Mouse (Mus musculus) MEL (cell line): ENCODE data around the gene Lrba.

Experiments
- CHD1 ChIP-seq: IDR thresholded peaks from 2 replicates; pipeline ENCODE4 v1.6.1; 2012; ENCODE audit warnings: low read depth, mild to moderate bottlenecking, inconsistent platforms, low read length, improper control_type of control experiment
- CHD2 ChIP-seq: IDR thresholded peaks from 2 replicates; pipeline ENCODE4 v1.6.1; 2011; ENCODE audit warnings: low read length, improper control_type of control experiment
- CTCF ChIP-seq, 3 experiments: IDR thresholded peaks in 2 of 3; conservative IDR thresholded peaks in 1 of 3; 2 replicates each; pipeline ENCODE4 v1.5.1; 2011 to 2012; ENCODE audit warnings: low read length in 3 of 3, low read depth in 2 of 3, mild to moderate bottlenecking in 2 of 3, improper control_type of control experiment in 1 of 3, inconsistent platforms in 1 of 3, mixed read lengths in 1 of 3, moderate library complexity in 1 of 3; ENCODE audit not compliant: control insufficient read depth in 1 of 3, insufficient read depth in 1 of 3, poor library complexity in 1 of 3, severe bottlenecking in 1 of 3
- GATA1 ChIP-seq: IDR thresholded peaks from 2 replicates; pipeline ENCODE4 v1.6.1; 2011; ENCODE audit warnings: low read depth, low read length, improper control_type of control experiment
- NELFE ChIP-seq: IDR thresholded peaks from 2 replicates; pipeline ENCODE4 v1.6.1; 2011; ENCODE audit warnings: low read depth, low read length, improper control_type of control experiment
- POLR2A ChIP-seq, 2 experiments: IDR thresholded peaks; 2 replicates each; pipeline ENCODE4 v1.6.1; 2011 to 2012; ENCODE audit warnings: low read length in 2 of 2, mild to moderate bottlenecking in 2 of 2, control low read depth in 1 of 2, improper control_type of control experiment in 1 of 2, low read depth in 1 of 2, moderate library complexity in 1 of 2; ENCODE audit not compliant: control insufficient read depth in 1 of 2, insufficient read depth in 1 of 2, poor library complexity in 1 of 2
- SMC3 ChIP-seq: IDR thresholded peaks from 2 replicates; pipeline ENCODE4 v1.6.1; 2011; ENCODE audit warnings: low read depth, low read length, improper control_type of control experiment
- USF1 ChIP-seq: IDR thresholded peaks from 2 replicates; pipeline ENCODE4 v1.6.1; 2014; ENCODE audit warnings: low read depth, mild to moderate bottlenecking, inconsistent platforms, low read length, improper control_type of control experiment, moderate library complexity
- ZKSCAN1 ChIP-seq: IDR thresholded peaks from 2 replicates; pipeline ENCODE4 v1.6.1; 2012; ENCODE audit warnings: low read depth, mild to moderate bottlenecking, inconsistent platforms, low read length, improper control_type of control experiment, moderate library complexity
- ZNF384 ChIP-seq: IDR thresholded peaks from 2 replicates; pipeline ENCODE4 v1.6.1; 2012; ENCODE audit warnings: low read depth, mild to moderate bottlenecking, inconsistent platforms, low read length, improper control_type of control experiment

GRCm38 (mm10) chr3:86711530-86711929 lies 487.1 kb downstream of the Lrba start:
- TF ChIP-seq GATA1: no peak
- TF ChIP-seq POLR2A (IDR thresholded peaks at IDR 0.05; ENCODE audit: control insufficient read depth in 1 of 2, insufficient read depth in 1 of 2, low read depth in 1 of 2, low read length in 2 of 2, poor library complexity in 1 of 2): no peak
- no peak for TF ChIP-seq NELFE
- TF ChIP-seq CTCF (IDR thresholded peaks at IDR 0.05 in 2 of 3, conservative IDR thresholded peaks at IDR 0.05 in 1 of 3; ENCODE audit: control insufficient read depth in 1 of 3, insufficient read depth in 1 of 3, low read depth in 2 of 3, low read length in 3 of 3, poor library complexity in 1 of 3, severe bottlenecking in 1 of 3): no peak
- no peak for TF ChIP-seq CHD2
- no peak for TF ChIP-seq CHD1
- TF ChIP-seq ZKSCAN1: no peak
- TF ChIP-seq SMC3: no peak
- TF ChIP-seq USF1: no peak
- TF ChIP-seq ZNF384: no peak
